Mouse (Mus musculus) retina, postnatal 1 day (tissue): ENCODE measurements at regions not wholly inside any gene's neighbourhood (a gene's known extent, or its start where the extent isn't known, plus 50 kb on each side); places are given as distances from the start of the nearest gene placed in this dataset.

Experiments used
- DNase-seq: peaks from one replicate; pipeline ENCODE4 v3.0.0-alpha.2; 2012

- no peak for DNase-seq
Observed at GRCm38 (mm10) chr2:7840612-7841011, 331.2 kb upstream of the Celf2 start.

- no peak for DNase-seq
Observed at GRCm38 (mm10) chr2:7837877-7838276, 328.5 kb upstream of the Celf2 start.

DNA sequence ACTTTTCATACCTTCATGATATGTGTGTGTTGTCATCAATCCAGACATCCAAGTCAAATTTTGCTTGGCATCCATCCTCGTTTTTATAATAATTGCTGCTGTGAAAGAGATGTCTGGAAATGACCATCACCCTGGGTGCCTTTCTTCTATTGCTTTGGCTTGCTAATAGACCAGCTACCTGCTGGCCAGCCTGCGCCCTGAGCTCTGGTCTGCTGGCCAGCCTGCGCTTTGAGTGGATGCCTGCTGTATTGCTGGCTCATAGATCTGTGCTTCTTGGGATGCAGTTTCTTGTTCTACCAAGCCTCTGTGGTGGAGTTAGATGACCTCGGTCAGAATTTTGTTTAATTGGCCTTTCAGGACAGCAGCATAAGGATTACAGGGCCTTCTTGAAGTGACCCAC is 321.9 kb upstream of the Celf2 start:
- DNase-seq = no peak

- peak; percentile 18 for DNase-seq
Observed at GRCm38 (mm10) chr2:7826272-7826671, 316.9 kb upstream of the Celf2 start.

DNA sequence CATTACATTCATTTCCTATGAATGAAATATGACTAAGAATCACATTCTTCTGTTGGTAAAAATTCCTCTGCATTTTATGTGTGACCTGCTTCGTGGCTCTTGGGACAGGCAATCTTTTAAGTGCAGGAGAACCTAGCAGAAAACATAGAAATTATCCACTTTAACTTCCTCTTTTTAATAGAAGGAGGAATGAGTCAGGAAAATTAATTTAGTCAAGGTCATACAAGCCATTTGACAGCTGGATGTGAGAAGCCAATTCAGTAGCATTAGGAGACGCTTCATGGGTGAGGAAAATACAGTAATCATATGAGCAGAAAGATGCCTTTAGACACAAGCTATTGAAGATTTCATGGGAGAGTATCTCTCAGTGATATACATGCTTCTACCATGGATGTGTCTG is 287.1 kb upstream of the Celf2 start:
- DNase-seq = peak; percentile 1

GRCm38 (mm10) chr2:7792456-7793145 is 283.2 kb upstream of the Celf2 start:
- no peak for DNase-seq

DNA sequence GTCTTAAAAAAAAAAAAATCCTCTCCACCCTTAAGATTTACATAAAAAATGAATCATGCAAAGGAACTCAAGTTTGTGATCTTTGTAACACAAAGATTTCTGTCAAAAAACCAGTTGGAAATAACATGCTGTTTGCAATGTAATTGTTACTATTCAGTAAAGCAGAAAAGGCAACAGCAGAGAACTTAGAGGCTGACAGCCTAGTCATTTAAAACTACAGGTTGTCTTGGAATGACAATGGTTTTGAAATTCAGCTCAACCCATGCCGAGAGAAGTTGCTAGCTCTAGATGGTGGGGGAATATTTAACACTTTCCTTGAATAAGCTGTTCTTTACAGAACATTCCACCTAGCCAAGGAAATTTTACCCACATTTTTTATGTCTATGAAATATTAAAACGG is 269.2 kb upstream of the Celf2 start:
- no peak for DNase-seq

DNA sequence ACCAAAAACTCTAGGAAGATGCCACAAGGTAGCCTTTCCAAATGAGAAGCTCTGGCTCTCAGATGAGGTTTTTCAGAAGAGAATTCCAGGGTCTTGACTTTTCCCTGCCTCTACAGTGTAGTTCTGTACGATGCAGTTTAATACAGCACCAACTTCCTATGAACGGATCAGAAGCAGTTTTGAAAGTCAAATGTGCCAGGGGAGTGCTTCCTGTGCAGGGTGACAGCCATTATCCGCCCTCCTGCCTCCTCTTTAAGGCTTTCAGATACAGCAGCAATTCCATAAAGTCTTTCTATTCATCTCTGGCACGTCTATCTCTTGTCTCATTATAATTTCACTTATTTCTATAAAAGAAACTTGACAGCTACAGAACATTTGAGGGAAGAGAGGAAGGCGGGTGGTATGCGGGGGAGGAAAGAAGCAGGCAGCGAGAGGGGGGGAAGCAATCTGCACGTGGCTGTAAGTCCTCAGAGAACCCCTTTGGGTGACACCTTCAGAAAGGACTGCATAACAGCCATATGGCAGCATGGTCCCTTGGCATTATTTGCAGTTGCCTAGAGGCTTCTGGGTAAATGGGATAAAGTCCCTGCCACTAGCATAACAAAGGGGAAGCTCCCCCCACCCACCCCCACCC is 224.9 kb upstream of the Celf2 start:
- DNase-seq = no peak

- no peak for DNase-seq
Observed at GRCm38 (mm10) chr2:7730960-7731359, 221.6 kb upstream of the Celf2 start.

GRCm38 (mm10) chr2:7722283-7722935 is 213.0 kb upstream of the Celf2 start:
- no peak for DNase-seq

DNA sequence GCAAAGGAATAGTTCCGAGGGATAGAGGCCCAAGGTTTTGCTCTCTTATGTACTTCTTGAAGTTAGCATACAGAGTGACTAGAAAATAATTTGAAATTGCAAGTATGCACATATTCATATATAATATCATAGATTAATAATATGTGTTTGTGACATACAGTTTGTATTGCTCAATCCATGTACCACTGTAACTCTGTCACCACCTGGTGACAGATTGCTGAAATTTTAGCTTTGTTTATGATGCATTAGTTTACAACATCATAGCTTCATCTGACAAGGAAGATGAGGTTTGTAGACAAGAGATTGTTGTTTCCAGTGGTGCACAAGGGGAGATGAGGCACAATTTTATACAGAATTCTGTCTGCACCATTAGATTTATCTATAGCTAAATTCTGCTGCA is 201.7 kb upstream of the Celf2 start:
- peak; percentile 17 for DNase-seq

GRCm38 (mm10) chr2:7710476-7710875 is 201.1 kb upstream of the Celf2 start:
- no peak for DNase-seq

- no peak for DNase-seq
Observed at GRCm38 (mm10) chr2:7683355-7683754, 174.0 kb upstream of the Celf2 start.

- DNase-seq = no peak
Observed at GRCm38 (mm10) chr2:7640892-7641291, 131.5 kb upstream of the Celf2 start.

DNA sequence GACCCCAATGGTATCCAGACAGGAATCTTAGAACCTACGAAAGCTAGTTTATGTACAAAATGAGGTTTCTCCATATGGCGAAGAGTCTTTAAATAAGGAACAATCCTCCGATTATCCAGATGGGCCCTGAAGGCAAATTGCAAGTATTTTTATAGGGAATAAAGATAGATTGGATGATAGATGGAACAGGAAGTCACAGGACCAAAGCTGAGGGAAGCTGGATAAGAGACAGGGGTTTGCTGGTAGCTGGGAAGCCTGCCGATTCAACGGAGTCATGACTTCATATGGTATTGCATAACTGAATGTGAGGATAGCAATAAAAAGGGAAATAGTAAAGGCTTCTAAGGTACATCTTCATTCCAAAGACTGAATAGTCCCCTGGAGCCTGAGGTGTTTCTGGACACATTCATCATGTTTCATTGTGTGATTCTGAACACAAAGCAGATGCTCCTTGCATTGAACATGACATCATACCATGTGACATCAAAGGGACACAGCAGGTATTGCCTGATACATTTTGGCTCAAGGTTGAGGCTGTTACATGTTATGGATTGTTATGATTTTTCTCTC is 113.4 kb upstream of the Celf2 start:
- no peak for DNase-seq

GRCm38 (mm10) chr2:7619888-7620664 is 110.7 kb upstream of the Celf2 start:
- no peak for DNase-seq

GRCm38 (mm10) chr2:7578196-7578595 is 68.8 kb upstream of the Celf2 start:
- no peak for DNase-seq
